Mouse (Mus musculus): ENCODE measurements around the gene Map4k5. TPM values are rescaled to one million over a fixed set of nuclear protein-coding genes. Genes with fewer than 3 reads are reported as not detected.

The Map4k5 gene
- total RNA-seq, 2 experiments from 2014 or later: 39.8 to 40.9 TPM

GRCm38 (mm10) chr12:69856398-69856797, 36.6 kb downstream of the Map4k5 start:
- intact Hi-C loops (cut with DNase I): loop anchor here (2.0 kb wide), 1 partner anchor 30 kb away; no protein-coding TSS in a partner anchor
- no peak for TF ChIP-seq CTCF (IDR thresholded peaks at IDR 0.05)
- no peak for DNase-seq (ENCODE audit: extremely low spot score in 1 of 2, low spot score in 2 of 2)
- Histone ChIP-seq H3K4me3 (no peak overlapping the region), H3K27ac (peak overlapping the region; percentile 73)

- peak overlapping the region; percentile 53 for H3K27ac ChIP-seq
- intact Hi-C loops (cut with DNase I): loop anchor here (2.0 kb wide), 1 partner anchor 31 kb away; no protein-coding TSS in a partner anchor
- no peak overlapping the region for H3K4me3 ChIP-seq
- TF ChIP-seq CTCF (IDR thresholded peaks at IDR 0.05): no peak
- DNase-seq (ENCODE audit: extremely low spot score in 1 of 2, low spot score in 2 of 2): no peak
Observed at GRCm38 (mm10) chr12:69855641-69856300, 37.2 kb downstream of the Map4k5 start.

GRCm38 (mm10) chr12:69853942-69854341, 39.1 kb downstream of the Map4k5 start:
- intact Hi-C loops (cut with DNase I): no loop called here
- no peak for TF ChIP-seq CTCF (IDR thresholded peaks at IDR 0.05)
- H3K27ac ChIP-seq: no peak overlapping the region

GRCm38 (mm10) chr12:69853387-69853786, 39.6 kb downstream of the Map4k5 start:
- no peak for DNase-seq (ENCODE audit: extremely low spot score in 1 of 2, low spot score in 2 of 2)
- H3K27ac ChIP-seq: no peak overlapping the region
- no peak overlapping the region for H3K4me3 ChIP-seq
- no peak for TF ChIP-seq CTCF (IDR thresholded peaks at IDR 0.05)
- intact Hi-C loops (cut with DNase I): no loop called here

More at GRCm38 (mm10) chr12:69853942-69854341, 39.1 kb downstream of the Map4k5 start:
- no peak overlapping the region for H3K4me3 ChIP-seq
- no peak for DNase-seq (ENCODE audit: extremely low spot score in 1 of 2, low spot score in 2 of 2)

GRCm38 (mm10) chr12:69852288-69852687, 40.7 kb downstream of the Map4k5 start:
- TF ChIP-seq CTCF (IDR thresholded peaks at IDR 0.05): no peak
- Histone ChIP-seq H3K27ac (no peak overlapping the region), H3K4me3 (no peak overlapping the region)
- no peak for DNase-seq (ENCODE audit: extremely low spot score in 1 of 2, low spot score in 2 of 2)
- intact Hi-C loops (cut with DNase I): no loop called here

- Histone ChIP-seq H3K27ac (no peak overlapping the region), H3K4me3 (no peak overlapping the region)
- TF ChIP-seq CTCF (IDR thresholded peaks at IDR 0.05): no peak
- DNase-seq (ENCODE audit: extremely low spot score in 1 of 2, low spot score in 2 of 2): no peak
- intact Hi-C loops (cut with DNase I): no loop called here
Observed at GRCm38 (mm10) chr12:69848083-69848878, 44.7 kb downstream of the Map4k5 start.

- no peak for TF ChIP-seq CTCF (IDR thresholded peaks at IDR 0.05)
- intact Hi-C loops (cut with DNase I): no loop called here
- Histone ChIP-seq H3K4me3 (no peak overlapping the region), H3K27ac (no peak overlapping the region)
- DNase-seq (ENCODE audit: extremely low spot score in 1 of 2, low spot score in 2 of 2): no peak
Observed at GRCm38 (mm10) chr12:69846499-69846898, 46.5 kb downstream of the Map4k5 start.

GRCm38 (mm10) chr12:69845722-69846121, 47.3 kb downstream of the Map4k5 start:
- Histone ChIP-seq H3K4me3 (no peak overlapping the region), H3K27ac (no peak overlapping the region)
- no peak for DNase-seq (ENCODE audit: extremely low spot score in 1 of 2, low spot score in 2 of 2)
- intact Hi-C loops (cut with DNase I): no loop called here
- no peak for TF ChIP-seq CTCF (IDR thresholded peaks at IDR 0.05)

- intact Hi-C loops (cut with DNase I): no loop called here
- no peak; the same call in 1 of the 2 replicates for TF ChIP-seq CTCF (IDR thresholded peaks at IDR 0.05)
- Histone ChIP-seq H3K4me3 (no peak overlapping the region), H3K27ac (peak overlapping the region; percentile 32; the same call in 1 of the 2 replicates)
- DNase-seq (ENCODE audit: extremely low spot score in 1 of 2, low spot score in 2 of 2): peak in 1 of 2 experiments; percentile 38
Observed at GRCm38 (mm10) chr12:69843531-69844445, 49.2 kb downstream of the Map4k5 start.

GRCm38 (mm10) chr12:69838376-69838775, 54.6 kb downstream of the Map4k5 start:
- no peak for DNase-seq (ENCODE audit: extremely low spot score in 1 of 2, low spot score in 2 of 2)
- intact Hi-C loops (cut with DNase I): no loop called here
- H3K4me3 ChIP-seq: no peak overlapping the region
- no peak overlapping the region for H3K27ac ChIP-seq
- TF ChIP-seq CTCF (IDR thresholded peaks at IDR 0.05): no peak

- intact Hi-C loops (cut with DNase I): loop anchor here (5.0 kb wide), 1 partner anchor 58 kb away; the partner anchor contains the start of genes Atl1 and Map4k5
- peak; percentile 27 to 47 for DNase-seq (ENCODE audit: extremely low spot score in 1 of 2, low spot score in 2 of 2)
- TF ChIP-seq CTCF (IDR thresholded peaks at IDR 0.05): no peak; the same call in 1 of the 2 replicates
- no peak overlapping the region for H3K4me3 ChIP-seq
- H3K27ac ChIP-seq: no peak overlapping the region
Observed at GRCm38 (mm10) chr12:69833982-69834604, 58.9 kb downstream of the Map4k5 start.

All from left cerebral cortex, adult 2 months (tissue).